Mouse (Mus musculus): ENCODE measurements at regions not wholly inside any gene's neighbourhood (a gene's known extent, or its start where the extent isn't known, plus 50 kb on each side); places are given as distances from the start of the nearest gene placed in this dataset.
A peak's percentile ranks its signal among the peaks of the same experiment; 100 is the strongest.

DNA sequence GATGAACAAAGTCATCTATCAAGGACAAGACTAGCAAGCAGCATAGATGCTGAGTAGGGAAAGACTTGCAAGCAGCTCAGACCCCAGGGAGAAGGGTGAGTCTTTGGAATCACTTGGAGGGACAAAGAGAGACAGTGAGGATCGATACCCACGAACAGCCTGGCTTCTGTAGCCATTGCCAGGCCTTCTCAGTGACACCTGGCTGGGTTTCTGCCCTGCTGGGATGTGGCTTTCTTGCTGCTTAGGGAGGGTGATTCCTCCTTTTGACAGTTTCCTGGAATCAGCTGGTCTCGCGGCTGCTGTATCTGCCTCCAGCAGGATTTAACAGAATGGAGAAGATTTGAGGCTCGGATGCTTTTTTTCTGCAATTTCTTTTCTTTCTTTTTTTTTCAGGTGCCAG, 156.3 kb upstream of the Hs3st4 start:
- no peak for TF ChIP-seq CTCF (IDR thresholded peaks at IDR 0.05; ENCODE audit: low read depth)
- no peak for ATAC-seq

DNA sequence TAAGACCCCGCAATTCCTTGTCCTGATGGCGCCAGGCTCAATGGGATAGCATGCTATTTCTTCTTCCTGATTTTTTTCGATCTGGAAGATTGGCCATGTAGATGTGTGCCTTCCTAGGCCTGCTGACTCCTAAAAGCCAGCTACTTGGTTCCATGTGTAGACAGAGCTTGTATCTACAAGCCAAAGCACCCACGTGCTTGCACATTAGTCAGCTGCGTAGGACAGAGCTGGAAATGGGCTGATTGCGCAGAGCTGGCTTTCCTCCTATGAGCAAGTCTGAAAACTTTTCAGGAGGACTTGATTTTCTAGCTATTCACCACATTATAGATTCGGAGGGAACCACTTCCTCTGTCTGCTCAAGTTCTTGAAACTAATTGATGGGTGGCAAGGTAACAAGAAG, 140.1 kb upstream of the Hs3st4 start:
- H3K4me2 ChIP-seq (ENCODE audit: low read depth, low read length): no peak overlapping the region
- H3K9ac ChIP-seq (replicated peaks; ENCODE audit: low read length): no peak overlapping the region
- H3K27ac ChIP-seq: no peak overlapping the region
- ATAC-seq (no peak), DNase-seq (ENCODE audit: low spot score) (no peak)
- H3K9me3 ChIP-seq (ENCODE audit: low read length): no peaks in the 10 kb centered on the region
- H3K27me3 ChIP-seq (ENCODE audit: insufficient read depth, low read length): no peaks in the 10 kb centered on the region
- H3K36me3 ChIP-seq (ENCODE audit: insufficient read depth, low read length): no peaks in the 10 kb centered on the region
- H3K4me1 ChIP-seq (ENCODE audit: insufficient read depth, low read length): no peaks in the 10 kb centered on the region
- no peak for TF ChIP-seq CTCF (IDR thresholded peaks at IDR 0.05; ENCODE audit: low read depth)
- H3K4me3 ChIP-seq (ENCODE audit: low read length): no peak overlapping the region
- WGBS: 90% methylated on average over 7 of the region's 7 CpGs

More for the DNA sequence above, 156.3 kb upstream of the Hs3st4 start:
- no peak for DNase-seq (ENCODE audit: low spot score)
- Histone ChIP-seq H3K27ac (no peak overlapping the region), H3K36me3 (ENCODE audit: insufficient read depth, low read length) (no peaks in the 10 kb centered on the region), H3K27me3 (ENCODE audit: insufficient read depth, low read length) (no peaks in the 10 kb centered on the region), H3K4me1 (ENCODE audit: insufficient read depth, low read length) (no peaks in the 10 kb centered on the region), H3K4me3 (ENCODE audit: low read length) (no peak overlapping the region), H3K4me2 (ENCODE audit: low read depth, low read length) (no peak overlapping the region), H3K9me3 (ENCODE audit: low read length) (no peaks in the 10 kb centered on the region), H3K9ac (replicated peaks; ENCODE audit: low read length) (no peak overlapping the region)
- 50% methylated on average over 5 of the region's 5 CpGs for WGBS

DNA sequence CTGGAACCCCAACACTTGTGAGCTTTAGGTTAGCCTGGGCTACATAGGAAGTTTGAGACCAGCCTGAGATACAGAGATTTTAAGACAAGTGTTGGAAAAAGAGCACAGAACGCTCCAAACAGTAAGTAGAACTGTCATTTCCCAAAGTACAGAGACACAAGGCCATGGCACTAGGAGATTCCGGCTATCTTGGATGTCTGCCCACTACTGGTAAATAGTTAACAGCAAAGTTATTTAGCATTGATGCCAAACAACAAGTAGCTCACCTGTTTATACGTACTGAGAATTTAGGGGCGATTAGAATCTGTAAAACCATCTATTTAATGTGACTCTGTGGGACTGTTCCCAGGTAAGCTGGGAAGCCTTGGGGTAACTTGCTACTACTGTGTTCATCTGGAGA, 135.6 kb upstream of the Hs3st4 start:
- ATAC-seq (no peak), DNase-seq (ENCODE audit: low spot score) (no peak)
- TF ChIP-seq CTCF (IDR thresholded peaks at IDR 0.05; ENCODE audit: low read depth): no peak
- Histone ChIP-seq H3K4me1 (ENCODE audit: insufficient read depth, low read length) (no peaks in the 10 kb centered on the region), H3K9ac (replicated peaks; ENCODE audit: low read length) (no peak overlapping the region), H3K27ac (no peak overlapping the region), H3K4me3 (ENCODE audit: low read length) (no peak overlapping the region), H3K27me3 (ENCODE audit: insufficient read depth, low read length) (no peaks in the 10 kb centered on the region), H3K9me3 (ENCODE audit: low read length) (no peaks in the 10 kb centered on the region), H3K4me2 (ENCODE audit: low read depth, low read length) (no peak overlapping the region), H3K36me3 (ENCODE audit: insufficient read depth, low read length) (no peaks in the 10 kb centered on the region)
- 87% methylated on average over 4 of the region's 4 CpGs for WGBS

DNA sequence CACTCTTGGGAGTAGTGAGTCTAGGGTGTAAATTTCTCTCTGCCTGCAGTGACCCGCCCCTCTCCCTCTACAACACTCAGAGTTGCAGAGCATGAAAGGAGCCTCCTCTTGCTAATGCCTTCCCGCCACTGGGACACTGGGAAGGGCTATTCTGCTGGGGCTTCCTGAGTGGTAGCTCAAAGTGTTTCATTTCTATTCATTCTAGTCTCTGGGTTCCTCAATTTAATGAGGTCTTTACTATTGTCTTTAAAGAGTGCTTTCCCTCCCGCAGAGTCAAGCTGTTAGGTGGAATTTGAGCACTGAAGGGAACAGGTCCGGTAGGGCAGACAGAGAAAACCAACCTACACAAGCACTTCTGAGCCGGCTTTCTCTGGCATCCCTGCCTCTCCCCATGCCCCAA, 134.0 kb upstream of the Hs3st4 start:
- 25% methylated on average over 5 of the region's 5 CpGs for WGBS

DNA sequence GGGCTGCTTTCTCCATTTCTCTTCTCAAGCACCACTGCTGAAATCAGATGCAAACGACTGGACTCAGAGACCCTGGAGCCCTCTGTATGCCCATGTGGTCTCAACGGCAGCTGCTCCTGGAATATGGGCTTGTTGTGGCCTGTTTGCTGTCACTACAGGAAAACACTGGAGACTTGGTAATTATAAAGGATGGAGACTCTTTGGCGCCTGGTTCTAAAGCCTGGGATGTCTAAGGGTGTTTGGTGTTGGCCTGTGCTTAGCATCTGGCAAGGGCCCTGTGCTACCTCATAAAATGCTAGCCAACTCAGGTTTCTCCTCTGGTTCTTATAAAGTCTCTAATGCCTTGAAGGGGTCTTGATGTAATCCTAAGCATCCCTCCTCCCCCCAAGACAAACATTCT, 133.4 kb upstream of the Hs3st4 start:
- no peak overlapping the region for H3K27ac ChIP-seq

More for the DNA sequence above, 134.0 kb upstream of the Hs3st4 start:
- Histone ChIP-seq H3K36me3 (ENCODE audit: insufficient read depth, low read length) (no peaks in the 10 kb centered on the region), H3K27ac (no peak overlapping the region), H3K27me3 (ENCODE audit: insufficient read depth, low read length) (no peaks in the 10 kb centered on the region), H3K4me1 (ENCODE audit: insufficient read depth, low read length) (no peaks in the 10 kb centered on the region), H3K4me3 (ENCODE audit: low read length) (no peak overlapping the region), H3K4me2 (ENCODE audit: low read depth, low read length) (no peak overlapping the region), H3K9me3 (ENCODE audit: low read length) (no peaks in the 10 kb centered on the region), H3K9ac (replicated peaks; ENCODE audit: low read length) (no peak overlapping the region)
- DNase-seq (ENCODE audit: low spot score) (no peak), ATAC-seq (no peak)
- no peak for TF ChIP-seq CTCF (IDR thresholded peaks at IDR 0.05; ENCODE audit: low read depth)

DNA sequence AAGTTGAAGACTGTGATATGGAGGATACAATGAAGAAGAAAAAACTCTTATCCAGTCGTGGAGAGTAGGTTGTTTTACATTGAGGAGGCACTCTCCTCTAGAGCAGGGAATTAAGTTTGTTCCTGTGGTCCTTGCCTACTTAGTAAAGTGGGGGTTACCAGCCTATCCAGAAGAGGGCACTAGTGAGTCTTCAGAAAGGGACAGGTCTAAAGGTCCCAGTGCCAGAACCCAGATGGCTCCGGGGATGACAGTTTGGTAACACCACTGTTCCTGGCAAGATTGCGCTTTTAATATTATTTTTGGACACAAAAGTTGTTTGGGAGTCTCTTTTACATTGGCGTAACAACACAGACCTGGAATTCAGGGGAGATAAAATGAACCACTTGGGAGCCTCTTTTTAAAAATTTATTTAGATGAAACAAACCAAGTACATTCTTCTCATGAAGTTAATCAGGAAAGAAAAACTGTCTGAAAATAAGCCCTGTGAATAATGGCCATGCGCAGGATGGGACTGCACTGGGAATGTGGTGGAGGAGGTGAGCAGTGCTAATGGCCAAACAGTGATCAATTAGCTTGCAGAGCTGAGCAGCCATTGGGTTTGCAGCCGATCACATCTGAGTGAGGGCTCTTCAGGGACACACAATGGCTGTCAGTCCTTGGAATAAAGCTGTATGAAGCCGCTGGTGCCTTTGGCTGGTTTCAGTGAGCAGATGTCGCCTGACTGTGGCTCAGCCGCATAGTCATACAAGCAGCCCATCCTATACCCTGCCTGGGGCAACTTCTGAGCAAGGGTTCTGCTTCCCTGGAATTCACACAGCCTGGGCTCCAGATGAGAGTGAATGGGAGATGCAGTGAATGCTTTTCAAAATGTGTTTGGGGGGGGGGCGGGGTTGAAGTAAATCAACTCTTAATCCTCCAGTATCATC, 132.1 kb upstream of the Hs3st4 start:
- H3K27ac ChIP-seq: no peak overlapping the region
- peak; percentile 51 for TF ChIP-seq CTCF (IDR thresholded peaks at IDR 0.05; ENCODE audit: low read depth)
- no peak for ATAC-seq
- H3K4me2 ChIP-seq (ENCODE audit: low read depth, low read length): no peak overlapping the region
- H3K27me3 ChIP-seq (ENCODE audit: insufficient read depth, low read length): no peaks in the 10 kb centered on the region
- DNase-seq (ENCODE audit: low spot score): peak; percentile 38
- no peaks in the 10 kb centered on the region for H3K4me1 ChIP-seq (ENCODE audit: insufficient read depth, low read length)
- WGBS: 63% methylated on average over 10 of the region's 10 CpGs
- H3K9me3 ChIP-seq (ENCODE audit: low read length): no peaks in the 10 kb centered on the region
- no peak overlapping the region for H3K9ac ChIP-seq (replicated peaks; ENCODE audit: low read length)
- no peaks in the 10 kb centered on the region for H3K36me3 ChIP-seq (ENCODE audit: insufficient read depth, low read length)
- no peak overlapping the region for H3K4me3 ChIP-seq (ENCODE audit: low read length)

More for the DNA sequence above, 133.4 kb upstream of the Hs3st4 start:
- H3K9me3 ChIP-seq (ENCODE audit: low read length): no peaks in the 10 kb centered on the region
- DNase-seq (ENCODE audit: low spot score) (no peak), ATAC-seq (no peak)
- 57% methylated on average over 3 of the region's 3 CpGs for WGBS
- no peaks in the 10 kb centered on the region for H3K36me3 ChIP-seq (ENCODE audit: insufficient read depth, low read length)
- no peak for TF ChIP-seq CTCF (IDR thresholded peaks at IDR 0.05; ENCODE audit: low read depth)
- H3K4me3 ChIP-seq (ENCODE audit: low read length): no peak overlapping the region
- no peak overlapping the region for H3K9ac ChIP-seq (replicated peaks; ENCODE audit: low read length)
- H3K4me1 ChIP-seq (ENCODE audit: insufficient read depth, low read length): no peaks in the 10 kb centered on the region
- H3K27me3 ChIP-seq (ENCODE audit: insufficient read depth, low read length): no peaks in the 10 kb centered on the region
- no peak overlapping the region for H3K4me2 ChIP-seq (ENCODE audit: low read depth, low read length)

DNA sequence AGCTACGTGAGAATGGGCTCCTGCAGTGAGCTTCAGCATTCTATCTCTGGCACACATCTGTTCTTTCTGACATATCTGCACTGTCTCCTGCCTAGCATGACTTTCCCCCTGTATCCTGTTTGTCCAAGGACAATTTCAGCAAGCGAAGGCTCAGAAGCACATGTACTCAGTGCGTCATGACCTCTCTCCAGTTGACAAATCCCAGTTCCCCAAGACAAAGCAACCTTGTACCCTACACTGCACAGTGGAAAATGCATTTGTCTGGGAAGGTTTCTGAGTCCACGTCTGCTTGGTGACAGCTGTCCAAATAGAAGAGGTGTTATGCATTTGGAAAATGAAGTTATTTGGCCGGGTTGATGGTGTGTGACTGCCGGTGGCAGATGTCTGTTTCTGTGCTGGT, 125.1 kb upstream of the Hs3st4 start:
- Histone ChIP-seq H3K4me3 (ENCODE audit: low read length) (no peak overlapping the region), H3K9me3 (ENCODE audit: low read length) (no peaks in the 10 kb centered on the region), H3K4me1 (ENCODE audit: insufficient read depth, low read length) (no peaks in the 10 kb centered on the region), H3K4me2 (ENCODE audit: low read depth, low read length) (no peak overlapping the region), H3K36me3 (ENCODE audit: insufficient read depth, low read length) (no peaks in the 10 kb centered on the region), H3K9ac (replicated peaks; ENCODE audit: low read length) (no peak overlapping the region), H3K27ac (no peak overlapping the region), H3K27me3 (ENCODE audit: insufficient read depth, low read length) (no peaks in the 10 kb centered on the region)
- DNase-seq (ENCODE audit: low spot score) (no peak), ATAC-seq (no peak)
- WGBS: 67% methylated on average over 6 of the region's 6 CpGs
- TF ChIP-seq CTCF (IDR thresholded peaks at IDR 0.05; ENCODE audit: low read depth): no peak

Data from hindbrain, postnatal 0 days (tissue).